Mouse (Mus musculus) heart, embryonic 11.5 days (tissue): ENCODE results near the gene Abca6. TPM values are rescaled to one million over a fixed set of nuclear protein-coding genes. Genes with fewer than 3 reads are reported as not detected.

Source experiments
- ATAC-seq: fragments of 200-750 bp; cut with Nextera tagmentation; replicated peaks from 2 replicates; pipeline ENCODE4 v1.8.0; 2017; ENCODE audit warnings: moderate library complexity; ENCODE audit not compliant: insufficient number of reproducible peaks, low FRiP score, low TSS enrichment
- H3K27ac ChIP-seq: fragments of 300-500 bp; sonication (generic); 2 replicates; pipeline ENCODE4 v1.5.1; 2014; ENCODE audit warnings: mild to moderate bottlenecking, low read depth, low read length
- H3K27me3 ChIP-seq: fragments of 300-500 bp; sonication (generic); 2 replicates; pipeline ENCODE4 v1.6.1; 2014; ENCODE audit warnings: mild to moderate bottlenecking, low read length, mixed read lengths; ENCODE audit not compliant: control insufficient read depth, insufficient read depth
- H3K36me3 ChIP-seq: fragments of 300-500 bp; sonication (generic); 2 replicates; pipeline ENCODE4 v1.6.1; 2014; ENCODE audit warnings: mild to moderate bottlenecking, low read length, moderate library complexity, mixed read lengths; ENCODE audit not compliant: control insufficient read depth, insufficient read depth
- H3K4me1 ChIP-seq: fragments of 300-500 bp; sonication (generic); 2 replicates; pipeline ENCODE4 v1.6.1; 2014; ENCODE audit warnings: low read length; ENCODE audit not compliant: control insufficient read depth, insufficient read depth
- H3K4me2 ChIP-seq: fragments of 300-500 bp; sonication (generic); 2 replicates; pipeline ENCODE4 v1.6.1; 2014; ENCODE audit warnings: mild to moderate bottlenecking, moderate library complexity
- H3K4me3 ChIP-seq: fragments of 300-500 bp; sonication (generic); 2 replicates; pipeline ENCODE4 v1.5.1; 2014; ENCODE audit warnings: low read depth, low read length
- H3K9ac ChIP-seq: fragments of 300-500 bp; sonication (generic); 2 replicates; pipeline ENCODE4 v1.6.1; 2014; ENCODE audit warnings: mild to moderate bottlenecking, low read depth, low read length, moderate library complexity
- H3K9me3 ChIP-seq: fragments of 300-500 bp; sonication (generic); replicated peaks from 2 replicates; pipeline ENCODE4 v1.6.1; 2016; ENCODE audit warnings: low read length; ENCODE audit not compliant: control insufficient read depth
- WGBS: fragments of 180-500 bp; shearing (Covaris S2); extraction: QIAGEN DNeasy Blood & Tissue Kit; methylation state at CpG from one replicate; pipeline ENCODE4 v1.1.7; 2014; ENCODE audit not compliant: insufficient replicate concordance; 5-methylcytosine and 5-hydroxymethylcytosine counted together
- polyA plus RNA-seq: library from polyadenylated mRNA; unstranded; fragments of >200 nt; fragmentation: Nextera tagmentation; extraction: Ambion mirVana; gene quantifications from 2 replicates; pipeline ENCODE4 v1.2.1, GENCODE M21; 2014

Abca6 gene
- polyA plus RNA-seq, 1 experiment from 2014 or later: 0.57 TPM

- H3K4me1 ChIP-seq: no peaks in the 10 kb centered on the region
- 55% methylated on average over 3 of the region's 3 CpGs for WGBS
- no peak for ATAC-seq
- H3K27me3 ChIP-seq: no peaks in the 10 kb centered on the region
- no peak overlapping the region for H3K4me3 ChIP-seq
- no peaks in the 10 kb centered on the region for H3K36me3 ChIP-seq
- H3K9me3 ChIP-seq: no peaks in the 10 kb centered on the region
- no peak overlapping the region for H3K9ac ChIP-seq
- H3K27ac ChIP-seq: no peak overlapping the region
- H3K4me2 ChIP-seq: no peak overlapping the region
Observed at GRCm38 (mm10) chr11:110165822-110166221, 85.8 kb downstream of the Abca6 start.

DNA sequence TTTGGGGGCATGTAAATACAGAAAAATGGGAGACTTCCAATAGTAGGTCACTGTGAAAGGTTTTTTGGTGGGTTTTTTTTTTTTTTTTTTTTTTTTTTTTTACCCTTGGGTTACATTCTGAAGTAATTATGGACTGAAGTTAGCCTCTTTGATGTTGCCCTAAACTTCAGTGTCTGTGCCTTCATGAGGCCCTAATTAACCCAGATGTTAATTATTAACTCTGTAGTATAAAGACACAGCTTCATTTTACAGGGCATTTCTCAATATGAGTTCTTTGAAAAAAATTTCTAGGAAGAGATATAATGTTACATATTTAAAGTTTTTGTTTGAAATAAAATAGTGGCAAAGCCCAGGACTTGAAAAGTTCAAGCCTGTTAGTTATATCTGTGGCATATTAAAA is 86.2 kb downstream of the Abca6 start:
- Histone ChIP-seq H3K4me3 (no peak overlapping the region), H3K9me3 (no peaks in the 10 kb centered on the region), H3K4me1 (no peaks in the 10 kb centered on the region), H3K4me2 (no peak overlapping the region), H3K9ac (no peak overlapping the region), H3K36me3 (no peaks in the 10 kb centered on the region), H3K27ac (no peak overlapping the region), H3K27me3 (no peaks in the 10 kb centered on the region)
- ATAC-seq: no peak

GRCm38 (mm10) chr11:110157059-110157458 is 94.5 kb downstream of the Abca6 start:
- Histone ChIP-seq H3K4me3 (no peak overlapping the region), H3K36me3 (no peaks in the 10 kb centered on the region), H3K27me3 (no peaks in the 10 kb centered on the region), H3K27ac (no peak overlapping the region), H3K9me3 (no peaks in the 10 kb centered on the region), H3K4me1 (no peaks in the 10 kb centered on the region), H3K4me2 (no peak overlapping the region), H3K9ac (no peak overlapping the region)
- ATAC-seq: no peak
- WGBS: 59% methylated on average over 6 of the region's 6 CpGs

DNA sequence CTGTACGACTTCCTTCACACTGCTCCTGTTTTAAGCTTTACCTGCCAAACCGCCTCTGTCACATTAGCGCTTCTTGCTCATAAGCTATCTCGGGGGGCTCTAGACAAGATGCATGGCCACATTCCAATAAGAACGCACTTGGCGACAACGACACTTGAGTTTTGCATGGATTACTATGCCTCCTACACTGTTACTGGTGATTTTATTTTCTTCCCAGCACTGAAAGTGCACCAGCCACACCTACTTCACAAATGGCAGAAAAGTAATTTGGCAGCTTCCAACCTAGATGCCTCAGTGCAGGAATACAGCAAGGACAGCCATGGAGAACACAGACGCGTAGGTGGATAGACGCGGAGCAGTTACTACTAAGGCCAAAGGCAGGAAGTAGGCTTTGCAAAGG is 95.6 kb downstream of the Abca6 start:
- ATAC-seq: no peak

GRCm38 (mm10) chr11:110147640-110148039 is 103.9 kb downstream of the Abca6 start:
- no peaks in the 10 kb centered on the region; the same call in 1 of the 2 replicates for H3K9me3 ChIP-seq
- no peaks in the 10 kb centered on the region for H3K27me3 ChIP-seq
- WGBS: 83% methylated on average over 5 of the region's 5 CpGs
- no peak overlapping the region for H3K4me2 ChIP-seq
- ATAC-seq: no peak
- H3K36me3 ChIP-seq: no peaks in the 10 kb centered on the region
- no peak overlapping the region for H3K27ac ChIP-seq
- no peaks in the 10 kb centered on the region for H3K4me1 ChIP-seq
- H3K9ac ChIP-seq: no peak overlapping the region
- no peak overlapping the region for H3K4me3 ChIP-seq

More for the DNA sequence above, 95.6 kb downstream of the Abca6 start:
- no peaks in the 10 kb centered on the region for H3K27me3 ChIP-seq
- H3K4me2 ChIP-seq: no peak overlapping the region
- H3K4me1 ChIP-seq: no peaks in the 10 kb centered on the region
- no peak overlapping the region for H3K27ac ChIP-seq
- no peak overlapping the region for H3K9ac ChIP-seq
- no peaks in the 10 kb centered on the region for H3K9me3 ChIP-seq
- 88% methylated on average over 11 of the region's 11 CpGs for WGBS
- no peaks in the 10 kb centered on the region for H3K36me3 ChIP-seq
- no peak overlapping the region for H3K4me3 ChIP-seq

DNA sequence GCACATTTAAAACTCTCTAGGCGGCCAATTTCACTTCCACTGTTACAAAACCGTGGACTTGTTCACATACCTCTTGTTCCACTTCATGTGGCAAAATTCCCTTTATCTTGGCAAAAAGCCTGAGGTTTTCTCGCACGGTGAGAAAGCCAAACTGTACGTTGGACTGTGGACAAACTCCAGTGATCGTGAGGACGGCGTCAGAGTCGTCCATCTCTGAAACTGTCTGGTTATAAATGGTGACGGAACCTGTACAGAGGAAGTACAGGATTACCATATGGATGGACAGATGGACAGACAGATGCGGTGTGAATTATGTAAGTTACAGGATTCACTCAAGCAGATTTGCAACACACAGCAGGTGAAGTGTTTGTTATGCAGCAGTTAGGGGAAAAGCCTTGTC is 106.2 kb downstream of the Abca6 start:
- Histone ChIP-seq H3K27me3 (no peaks in the 10 kb centered on the region), H3K4me1 (no peaks in the 10 kb centered on the region), H3K27ac (no peak overlapping the region), H3K9me3 (no peaks in the 10 kb centered on the region; the same call in 1 of the 2 replicates), H3K4me3 (no peak overlapping the region), H3K9ac (no peak overlapping the region), H3K36me3 (no peaks in the 10 kb centered on the region), H3K4me2 (no peak overlapping the region)
- 83% methylated on average over 11 of the region's 11 CpGs for WGBS
- ATAC-seq: no peak

GRCm38 (mm10) chr11:110130760-110131159 is 120.8 kb downstream of the Abca6 start:
- Histone ChIP-seq H3K4me3 (no peak overlapping the region), H3K27me3 (no peaks in the 10 kb centered on the region), H3K4me2 (no peak overlapping the region), H3K9me3 (no peaks in the 10 kb centered on the region), H3K27ac (no peak overlapping the region), H3K36me3 (no peaks in the 10 kb centered on the region), H3K4me1 (no peaks in the 10 kb centered on the region), H3K9ac (no peak overlapping the region)
- WGBS: 68% methylated on average over 5 of the region's 5 CpGs
- no peak for ATAC-seq

Other genes with a start within 250 kb of the Abca6 start
- not detected in 2 replicates for gene Abca8a, start 155.8 kb downstream of the Abca6 start, polyA plus RNA-seq
- gene Abca9, start 83.6 kb downstream of the Abca6 start, polyA plus RNA-seq: 1.0 and 1.2 TPM in 2 replicates
- 2.2 and 2.5 TPM in 2 replicates for gene Abca5, start 85.9 kb upstream of the Abca6 start, polyA plus RNA-seq
- 16.7 and 17.5 TPM in 2 replicates for gene Map2k6, start 147.3 kb upstream of the Abca6 start, polyA plus RNA-seq